Mouse (Mus musculus) adrenal gland, adult 18-20 months (tissue): ENCODE data around the gene Polr1d. TPM values are rescaled to one million over a fixed set of nuclear protein-coding genes. Genes with fewer than 3 reads are reported as not detected.

Experiments
- DNase-seq, 2 experiments: peaks; one replicate each; pipeline ENCODE4 v3.0.0; 2021 to 2022; ENCODE audit warnings: low spot score in 2 of 2
- total RNA-seq, 2 experiments: library from RNA; stranded (reverse); gene quantifications; 1 replicate in 1 of 2; 2 replicates in 1 of 2; pipeline ENCODE4 v1.2.3; 2021

Gene Polr1d
- total RNA-seq, 2 experiments from 2014 or later, result 128 to 132 TPM

DNA sequence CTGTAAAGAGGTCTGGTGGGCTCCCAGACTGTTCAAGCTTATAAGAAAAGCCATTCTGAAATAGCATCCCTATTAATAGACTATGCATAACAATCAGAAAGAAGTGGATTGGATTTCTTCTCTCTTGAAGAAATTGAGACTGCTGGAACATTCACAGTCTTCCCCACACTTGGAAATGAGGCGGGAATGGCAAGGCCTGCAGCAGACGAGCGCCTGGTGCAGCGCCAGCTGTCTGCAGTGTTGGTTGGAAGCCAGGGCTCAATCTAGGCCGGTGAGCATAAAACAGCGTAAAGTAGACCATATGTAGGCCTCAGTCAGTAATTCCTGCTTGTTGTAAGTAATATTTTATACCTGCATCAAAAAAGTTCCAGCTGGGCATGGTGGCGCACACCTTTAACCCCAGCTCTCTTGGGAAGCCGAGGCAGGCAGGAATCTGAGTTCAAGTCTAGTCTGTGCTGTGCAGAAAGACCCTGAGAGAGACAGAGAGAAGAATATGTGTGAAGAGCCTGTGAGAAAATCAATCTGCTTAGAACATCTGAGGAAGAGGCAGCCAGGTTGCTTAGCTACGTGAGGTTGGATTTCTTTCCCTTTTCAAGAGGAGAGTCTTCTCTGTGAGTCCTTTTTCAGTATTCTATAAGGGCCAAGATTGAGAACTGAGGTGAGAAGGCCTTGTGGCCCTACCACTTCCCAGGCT, 8.5 kb downstream of the Polr1d start:
- DNase-seq, result no peak

DNA sequence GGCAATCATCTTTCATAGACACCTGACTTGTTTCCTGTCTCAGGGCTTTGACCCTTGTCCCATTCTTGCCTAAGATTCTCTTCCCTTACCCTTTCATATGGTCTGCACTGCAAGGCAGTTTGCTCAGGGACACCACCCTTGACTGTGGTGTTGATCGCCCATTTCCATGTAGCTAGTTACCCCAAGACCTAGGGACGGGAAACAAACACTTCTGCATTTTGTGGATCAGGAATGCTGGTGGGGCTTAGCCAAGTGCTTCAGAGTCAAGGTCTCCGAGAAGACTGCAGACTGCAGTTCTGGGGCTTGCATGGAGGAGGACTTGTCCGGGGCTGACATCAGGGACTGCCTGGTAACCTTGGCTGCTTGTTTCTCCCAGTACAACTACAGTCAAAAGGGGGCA, 10.0 kb downstream of the Polr1d start:
- DNase-seq, result no peak

DNA sequence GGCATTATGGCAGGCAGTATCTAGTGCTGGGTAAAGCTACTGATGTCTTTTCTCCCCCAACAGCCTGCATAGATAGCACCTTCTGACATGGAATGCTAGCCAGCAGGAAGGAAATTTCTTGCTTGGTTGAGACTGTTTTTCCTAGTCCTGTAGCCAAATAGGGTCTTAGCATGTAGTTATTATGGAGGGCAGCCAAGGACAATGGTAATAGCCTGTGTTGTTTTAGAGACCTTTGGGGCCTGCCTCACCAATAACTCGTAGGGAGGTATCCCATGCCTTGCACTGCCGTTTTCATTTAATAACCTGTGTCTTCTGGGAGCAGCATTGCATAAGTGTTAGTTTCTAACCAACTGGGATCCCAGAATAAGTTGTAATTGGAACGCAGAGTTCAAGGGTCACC, 13.0 kb downstream of the Polr1d start:
- no peak for DNase-seq

DNA sequence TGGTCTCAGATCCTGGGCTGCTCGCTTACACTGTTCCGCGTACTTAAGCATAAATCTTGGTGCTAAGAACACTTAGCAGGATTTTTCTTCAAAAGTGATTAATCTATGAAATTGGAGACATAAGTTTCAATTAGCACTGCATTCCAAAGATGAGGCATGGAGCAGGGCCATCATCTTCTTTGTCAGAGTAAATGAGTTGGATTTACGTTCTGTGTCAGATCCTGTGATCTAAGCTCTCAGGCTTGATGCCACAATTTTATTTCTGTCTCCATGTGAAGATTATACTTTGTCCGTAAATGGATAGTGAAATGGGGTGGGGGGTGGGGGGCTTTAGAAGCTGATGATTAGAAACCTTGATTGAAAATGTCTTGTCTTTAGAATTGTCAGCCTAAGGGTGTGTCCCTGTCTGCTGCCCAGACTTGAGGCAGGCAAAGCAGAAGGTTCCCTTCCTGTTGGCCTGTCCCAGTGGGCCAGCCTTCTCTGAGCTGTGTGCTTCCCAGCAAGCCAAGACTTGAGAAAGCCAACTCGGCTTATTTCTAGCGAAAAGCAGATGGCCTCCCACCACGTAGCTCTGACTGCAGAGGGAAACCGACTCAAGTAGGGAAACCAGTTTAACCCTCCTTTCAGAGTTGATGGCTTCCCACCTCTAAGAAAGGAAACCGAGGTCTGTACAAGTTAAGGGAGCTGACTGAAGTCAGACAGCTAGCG, 13.6 kb downstream of the Polr1d start:
- DNase-seq, result no peak

DNA sequence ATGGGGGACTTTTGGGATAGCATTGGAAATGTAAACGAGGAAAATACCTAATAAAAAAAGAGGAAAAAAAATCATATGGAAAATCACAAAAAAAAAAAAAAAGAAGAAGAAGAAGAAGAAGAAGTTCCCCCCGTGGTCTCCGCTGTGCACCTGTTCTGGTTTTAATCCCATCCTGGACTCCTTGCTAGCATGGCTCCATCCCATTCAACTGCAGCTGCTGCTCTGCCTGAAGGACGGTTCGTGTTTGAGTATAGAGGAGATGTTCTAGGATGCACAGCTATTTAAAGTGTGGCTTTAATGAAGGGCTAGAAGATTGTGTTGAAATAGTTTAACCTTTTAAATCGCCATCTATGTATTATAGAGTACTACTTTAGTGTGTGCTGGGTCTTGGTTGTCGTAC, 15.6 kb downstream of the Polr1d start:
- no peak for DNase-seq

DNA sequence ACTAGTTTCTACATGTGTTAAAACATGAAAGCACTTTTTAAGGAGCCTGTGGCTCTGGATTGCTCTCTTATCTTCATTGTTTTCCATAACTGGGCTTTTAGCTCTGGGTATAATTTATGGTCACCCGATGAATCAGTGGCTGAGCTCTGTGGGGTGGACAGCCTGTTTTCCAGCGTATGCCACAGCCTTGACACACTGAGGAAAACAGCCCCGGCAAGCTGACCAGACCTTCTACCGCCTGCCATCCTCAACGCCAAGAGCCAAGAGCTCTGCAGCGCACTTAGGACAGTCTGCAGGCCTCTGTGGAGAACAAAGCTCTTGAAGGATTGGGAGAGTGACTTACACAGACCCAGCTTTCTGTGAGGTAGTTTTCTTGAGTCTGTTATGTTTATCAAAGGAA, 17.4 kb downstream of the Polr1d start:
- peak in 1 of 2 experiments; percentile 38 for DNase-seq

DNA sequence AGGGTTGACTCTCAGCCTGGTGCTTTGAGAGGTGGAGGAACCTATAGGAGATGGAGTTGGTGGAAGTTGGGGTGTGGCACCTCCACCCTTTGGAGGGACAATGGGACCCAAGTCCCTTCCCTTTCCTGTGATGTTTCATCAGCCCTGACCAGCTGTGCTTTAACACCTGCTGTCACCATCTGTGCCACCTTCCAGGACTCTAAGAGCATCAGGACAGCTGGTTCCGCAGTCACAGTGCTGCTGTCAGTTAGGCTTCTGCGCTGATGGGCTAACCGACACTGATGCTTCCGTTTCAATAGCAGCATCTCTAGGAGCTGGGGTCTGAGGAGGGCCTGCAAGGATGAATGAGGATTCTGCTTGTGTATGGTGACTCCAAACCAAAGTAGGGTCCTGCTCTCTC, 19.7 kb downstream of the Polr1d start:
- no peak for DNase-seq

DNA sequence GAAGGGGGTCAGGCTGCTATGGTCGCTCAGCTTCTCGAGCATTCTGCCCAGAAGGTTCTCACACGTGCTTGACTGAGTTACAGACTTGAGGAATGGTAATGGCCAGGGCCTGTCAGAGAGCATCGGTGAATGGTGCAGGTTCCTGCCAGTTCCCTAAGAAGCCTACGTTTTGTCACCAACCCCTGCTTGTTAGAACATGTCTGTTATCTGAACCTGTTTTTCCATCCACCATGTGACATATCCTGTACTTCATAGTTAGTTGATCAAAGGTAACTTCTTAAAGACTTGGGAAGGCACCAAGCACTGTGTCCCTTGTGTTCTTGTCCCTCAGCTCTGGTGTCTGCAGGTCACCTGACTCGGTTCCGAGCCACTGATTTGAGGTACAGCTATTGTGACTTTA, 21.8 kb downstream of the Polr1d start:
- DNase-seq, result no peak

DNA sequence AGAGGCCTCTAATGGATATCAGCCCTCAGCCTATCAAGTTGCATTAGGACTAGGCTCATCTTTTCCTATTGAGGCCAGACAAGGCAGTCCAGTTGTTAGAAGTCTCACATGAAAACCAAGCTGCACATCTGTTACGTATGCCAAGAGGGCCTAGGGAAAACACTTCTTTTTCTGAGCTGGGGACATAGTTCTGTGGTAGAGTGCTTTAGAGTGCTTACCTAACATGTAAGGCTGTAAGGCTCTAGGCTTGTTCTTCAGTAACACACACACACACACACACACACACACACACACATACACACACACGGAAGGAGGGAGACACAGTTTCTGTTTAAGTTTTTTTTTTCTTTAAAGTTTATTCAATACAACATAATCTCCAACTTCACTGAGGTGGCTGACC, 23.3 kb downstream of the Polr1d start:
- no peak for DNase-seq

DNA sequence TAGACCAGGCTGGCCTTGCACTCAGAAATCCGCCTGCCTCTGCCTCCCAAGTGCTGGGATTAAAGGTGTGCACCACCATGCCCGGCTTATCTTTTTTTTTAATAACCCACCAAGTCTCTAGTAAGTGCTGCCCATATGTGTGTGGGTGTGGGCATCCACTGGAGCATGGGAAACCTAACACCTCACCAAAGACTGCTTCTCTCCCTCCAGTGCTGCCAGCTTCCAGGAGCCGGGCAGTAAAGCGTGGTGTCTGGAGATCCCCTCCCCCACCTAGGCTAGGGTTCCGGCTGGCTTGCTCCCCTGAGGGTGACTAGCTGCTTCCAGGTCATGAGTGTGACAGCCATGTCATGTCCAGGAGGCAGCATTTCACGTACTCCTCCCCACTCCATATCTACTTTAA, 25.4 kb downstream of the Polr1d start:
- no peak for DNase-seq

DNA sequence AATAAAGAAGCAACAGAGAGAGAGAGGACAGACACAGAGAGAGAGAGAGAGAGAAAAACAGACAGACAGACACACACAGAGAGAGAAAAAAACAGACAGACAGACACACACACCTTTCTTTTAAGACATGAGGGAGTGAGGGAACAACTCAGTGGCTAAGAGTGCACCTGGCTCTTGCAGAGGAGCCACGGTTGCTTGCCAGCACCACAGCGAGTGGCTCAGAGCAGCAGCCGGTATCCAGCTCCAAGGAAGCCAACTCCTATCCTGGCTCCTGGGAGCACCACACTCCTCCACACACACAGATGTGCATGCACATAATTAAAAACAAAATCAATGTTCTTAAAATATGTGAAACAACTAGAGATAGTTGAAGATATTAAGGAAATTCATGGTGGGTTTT, 30.4 kb downstream of the Polr1d start:
- DNase-seq, result no peak

DNA sequence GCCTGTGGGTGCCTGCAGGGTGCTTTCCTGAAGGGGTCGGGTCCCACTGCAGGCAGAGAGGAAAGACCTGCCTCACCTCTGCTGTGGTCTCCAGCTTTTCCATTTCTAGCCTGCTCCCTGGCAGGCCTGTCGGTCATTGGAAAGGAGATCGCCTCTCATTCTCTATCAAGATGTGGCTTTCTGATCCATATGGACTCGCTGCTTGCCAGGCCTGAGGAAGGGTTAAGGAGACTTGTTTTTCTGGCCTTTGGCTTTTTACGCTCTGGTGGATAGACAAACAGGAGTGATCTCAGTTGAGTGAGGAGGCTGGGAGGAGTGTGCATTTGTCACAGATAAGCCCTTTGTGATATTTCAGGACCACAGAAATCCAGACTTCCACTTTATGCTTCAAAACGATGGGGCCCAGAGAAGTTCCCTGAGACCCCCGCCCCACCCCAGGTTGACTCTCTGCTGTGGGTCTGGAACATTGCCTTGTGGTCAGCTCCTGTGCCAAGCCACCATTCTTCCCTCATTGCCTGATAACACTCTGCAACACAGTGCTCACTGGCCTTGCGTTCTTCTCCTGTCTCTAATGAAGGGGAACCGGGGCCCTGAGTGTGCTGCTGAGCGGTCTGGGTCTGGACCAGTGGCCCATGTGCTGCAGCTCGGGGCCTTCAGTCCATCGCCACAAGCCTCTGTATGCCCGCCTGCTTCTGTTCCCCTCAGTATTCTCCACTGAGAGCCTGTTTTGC, 32.2 kb downstream of the Polr1d start:
- no peak for DNase-seq

DNA sequence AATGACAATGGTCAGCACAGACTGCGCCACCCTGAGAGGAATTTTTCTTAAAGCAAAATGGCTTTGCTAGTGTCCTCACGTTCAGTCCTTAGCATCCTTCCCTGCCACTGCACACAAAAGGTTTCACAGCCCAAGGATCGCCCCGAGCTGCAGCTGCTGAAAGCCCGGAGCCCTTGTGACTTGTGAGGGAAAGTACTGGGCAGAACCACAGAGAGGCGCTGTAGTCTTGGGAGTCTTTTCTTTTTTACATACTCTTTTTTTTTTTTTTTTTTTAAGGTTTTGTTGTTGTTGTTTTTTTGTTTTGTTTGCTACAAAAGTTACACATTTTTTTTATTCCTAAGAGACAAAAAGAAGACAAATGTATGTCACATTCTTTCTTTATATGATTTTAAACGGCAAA, 37.9 kb downstream of the Polr1d start:
- DNase-seq, result no peak

DNA sequence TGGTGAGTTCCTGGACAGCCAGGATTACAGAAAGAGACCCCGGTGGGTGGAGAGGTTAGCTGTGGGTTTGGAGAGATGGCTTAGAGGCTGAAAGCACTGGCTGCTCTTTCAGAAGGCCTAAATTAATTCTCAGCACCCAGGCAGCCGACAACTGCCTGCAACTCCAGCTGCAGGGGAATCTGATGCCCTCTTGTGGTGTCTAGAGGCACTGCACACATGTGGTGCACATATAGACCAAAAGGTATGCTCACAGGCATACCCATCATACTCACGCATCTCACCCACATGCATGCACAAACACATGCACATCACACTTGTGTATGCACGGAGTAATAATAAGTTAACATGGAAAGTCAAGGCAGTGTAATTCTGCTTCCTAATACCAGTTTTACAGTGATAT, 38.8 kb downstream of the Polr1d start:
- DNase-seq, result no peak

DNA sequence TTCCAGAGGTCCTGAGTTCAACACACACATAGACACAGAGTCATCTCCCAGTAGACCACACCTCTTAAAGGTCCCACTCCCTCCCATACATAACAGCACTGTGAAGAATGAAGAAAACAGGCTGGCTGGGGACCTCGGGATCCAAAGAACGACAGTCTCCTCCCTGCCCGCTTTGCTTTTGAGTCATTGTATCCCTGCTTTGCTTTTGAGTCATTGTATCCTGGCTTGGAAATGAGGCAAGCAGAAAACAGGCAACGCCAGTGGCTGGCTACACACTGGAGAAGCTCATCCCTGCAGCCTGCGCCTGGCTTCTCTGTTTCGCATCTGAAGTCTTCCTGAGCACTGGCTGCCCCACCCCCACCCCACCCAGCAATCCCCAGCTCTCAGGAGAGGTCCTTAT, 40.2 kb downstream of the Polr1d start:
- no peak for DNase-seq

DNA sequence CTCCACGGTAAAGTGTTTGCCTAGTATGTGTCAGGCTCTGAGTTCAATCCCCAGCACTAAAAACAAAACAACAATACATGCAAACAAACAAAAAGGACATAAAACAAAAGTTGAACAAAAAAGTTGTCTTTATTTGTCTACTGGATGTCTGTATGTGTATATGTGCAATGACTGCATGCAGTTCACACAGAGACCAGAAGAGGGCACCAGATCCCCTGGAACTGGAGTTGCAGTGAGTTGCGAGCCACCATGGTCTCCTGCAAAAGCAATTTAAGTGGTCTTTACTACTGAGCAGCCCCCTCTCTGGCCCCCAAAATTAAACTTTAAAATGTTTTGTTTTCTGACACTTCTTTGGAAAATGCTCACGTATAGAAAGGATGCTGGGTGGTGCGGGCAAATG, 44.3 kb downstream of the Polr1d start:
- DNase-seq, result no peak

DNA sequence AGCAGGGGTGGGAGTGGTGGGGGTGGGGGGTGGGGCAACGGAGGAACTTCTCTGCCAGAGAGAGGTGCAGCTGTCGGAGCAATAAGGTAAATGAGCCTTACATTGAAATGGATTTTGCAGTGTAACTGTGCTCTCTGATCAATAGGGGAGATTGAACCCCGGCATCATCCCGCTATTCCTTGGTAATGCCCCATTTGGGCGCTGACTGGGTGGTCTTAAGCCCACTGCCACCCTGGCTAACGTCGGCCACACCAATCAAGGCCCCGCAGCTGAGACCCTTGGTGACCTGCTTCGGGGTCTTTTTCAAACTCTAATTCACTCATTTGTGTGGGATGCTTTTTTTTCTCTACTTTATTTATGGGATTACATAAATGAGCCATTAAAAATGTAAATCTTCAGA, 47.9 kb downstream of the Polr1d start:
- DNase-seq, result no peak

DNA sequence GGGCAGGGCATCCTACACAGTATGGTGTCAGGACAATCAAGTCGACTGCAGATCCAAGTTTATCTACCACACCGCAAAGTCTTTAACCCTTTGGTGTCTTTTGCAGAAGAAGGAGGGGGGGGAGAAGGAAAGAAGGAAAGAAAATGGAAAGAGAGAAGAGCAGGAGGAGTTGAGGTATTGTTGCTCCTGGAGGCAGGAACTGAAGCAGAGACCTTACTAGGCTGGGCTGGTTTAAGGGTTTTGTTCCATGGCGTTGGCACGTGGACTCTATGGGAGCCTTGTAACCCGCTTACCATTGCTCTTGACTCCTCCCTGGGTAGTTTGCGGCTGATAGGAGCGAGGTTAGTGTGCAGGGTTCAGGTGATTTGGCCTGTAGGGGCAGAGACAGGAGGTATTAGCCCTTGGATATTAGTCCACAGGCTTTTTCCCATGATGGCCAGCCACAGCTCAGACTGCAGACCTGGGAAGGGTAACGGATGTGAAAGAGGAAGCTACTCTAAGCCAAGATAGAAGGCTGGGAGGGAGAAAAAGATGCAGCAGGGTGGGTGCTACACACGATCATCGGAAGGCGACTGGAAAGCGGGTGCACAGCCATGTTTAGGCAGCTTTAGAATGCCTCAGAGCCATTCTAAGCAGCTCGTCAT, 48.8 kb downstream of the Polr1d start:
- no peak for DNase-seq

DNA sequence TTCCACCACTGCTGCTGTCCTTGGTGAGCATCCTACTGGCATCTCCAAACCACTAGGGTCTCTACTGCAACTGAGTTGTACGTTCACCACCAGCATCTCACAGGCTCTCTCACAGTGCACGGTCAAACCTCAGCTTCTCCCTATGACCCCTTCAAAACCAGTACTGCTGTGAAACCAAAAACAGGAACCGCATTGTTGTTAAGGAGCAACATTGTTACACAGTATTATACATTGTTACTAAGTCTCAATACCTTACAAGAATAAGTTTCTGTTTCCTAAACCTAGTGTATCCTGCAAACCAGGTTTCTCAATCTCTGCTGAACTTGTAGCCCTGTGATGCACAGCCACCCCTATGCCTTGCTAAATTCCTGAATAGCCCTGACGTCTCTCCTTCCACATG, 51.0 kb downstream of the Polr1d start:
- no peak for DNase-seq

DNA sequence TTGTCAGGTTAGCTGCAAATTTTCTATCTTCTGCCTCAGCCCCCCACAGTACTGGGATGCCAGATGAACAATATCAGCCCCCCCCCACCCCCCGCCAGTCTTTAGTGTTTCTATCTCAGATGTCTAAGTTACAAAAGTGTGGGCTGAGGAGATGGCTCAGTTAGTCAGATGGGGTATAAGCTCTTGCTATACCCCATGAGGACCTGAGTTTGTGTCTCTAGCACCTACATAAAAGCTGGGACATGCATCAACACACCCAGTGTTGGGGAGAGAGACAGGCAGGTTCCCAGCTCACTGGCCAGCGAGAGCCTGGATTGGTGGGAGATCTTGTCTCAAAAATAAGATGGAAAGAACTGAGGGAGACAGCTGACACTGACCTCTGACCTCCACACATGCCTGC, 52.6 kb downstream of the Polr1d start:
- no peak for DNase-seq

DNA sequence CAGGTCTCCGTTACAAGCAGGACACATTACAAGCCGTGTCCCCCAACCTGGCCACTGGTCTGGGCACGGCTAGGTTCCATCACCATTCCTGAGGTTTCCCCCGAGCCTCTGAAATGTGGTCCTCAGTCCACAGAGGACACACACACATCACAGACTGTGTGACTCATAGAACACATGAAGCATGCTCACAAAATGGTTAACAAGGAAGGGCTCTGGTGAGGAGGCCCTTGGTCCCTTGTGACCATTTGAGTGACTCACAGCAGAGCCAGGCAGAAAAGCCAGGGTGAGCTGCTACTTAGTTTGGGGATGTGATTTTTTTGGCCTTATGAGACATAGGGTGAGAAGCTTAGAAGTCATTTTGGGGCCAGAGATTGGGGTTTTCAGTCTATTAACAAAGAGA, 55.1 kb downstream of the Polr1d start:
- no peak for DNase-seq

DNA sequence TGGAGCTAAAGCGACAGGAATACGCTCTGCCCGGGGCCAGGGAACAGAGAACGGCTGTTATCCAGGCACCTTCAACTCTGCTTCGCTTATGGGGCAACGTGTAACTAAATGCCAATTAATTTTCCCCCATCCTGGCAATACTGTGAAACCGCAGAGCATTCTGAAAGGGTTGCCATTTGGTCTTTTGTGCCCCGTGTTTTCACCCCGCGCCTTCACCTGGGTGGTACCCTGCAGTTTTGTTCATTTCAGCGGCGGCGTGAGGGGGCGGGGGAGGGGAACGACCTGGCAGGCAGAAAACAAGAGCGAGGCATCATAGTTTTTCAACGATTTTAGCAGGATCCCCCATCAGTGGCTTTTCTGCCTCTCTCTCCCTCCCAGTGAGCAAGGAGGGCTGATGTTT, 56.8 kb downstream of the Polr1d start:
- no peak for DNase-seq
